Mouse (Mus musculus) embryonic facial prominence, embryonic 14.5 days (tissue): ENCODE measurements around the gene Ltf. TPM values are rescaled to one million over a fixed set of nuclear protein-coding genes. Genes with fewer than 3 reads are reported as not detected.

ENCODE experiments used
- ATAC-seq: fragments of 200-750 bp; cut with Nextera tagmentation; 2 replicates; pipeline ENCODE4 v1.8.0; 2017; ENCODE audit warnings: low read depth, moderate number of reproducible peaks, moderate TSS enrichment
- DNase-seq: peaks from one replicate; pipeline ENCODE4 v3.0.0-alpha.2; 2015; ENCODE audit warnings: low spot score
- H3K27ac ChIP-seq: fragments of 300-500 bp; sonication (generic); replicated peaks from 2 replicates; pipeline ENCODE4 v1.5.1; 2014; ENCODE audit warnings: low read depth, mild to moderate bottlenecking, low read length, moderate library complexity
- H3K27me3 ChIP-seq: fragments of 300-500 bp; sonication (generic); replicated peaks from 2 replicates; pipeline ENCODE4 v1.6.1; 2014; ENCODE audit warnings: low read length; ENCODE audit not compliant: control insufficient read depth, insufficient read depth
- H3K36me3 ChIP-seq: fragments of 300-500 bp; sonication (generic); 2 replicates; pipeline ENCODE4 v1.6.1; 2014; ENCODE audit warnings: low read length, mixed read lengths; ENCODE audit not compliant: control insufficient read depth, insufficient read depth
- H3K4me1 ChIP-seq: fragments of 300-500 bp; sonication (generic); 2 replicates; pipeline ENCODE4 v1.6.1; 2014; ENCODE audit warnings: antibody characterized with exemption, low read length; ENCODE audit not compliant: control insufficient read depth, insufficient read depth
- H3K4me2 ChIP-seq: fragments of 300-500 bp; sonication (generic); 2 replicates; pipeline ENCODE4 v1.6.1; 2014; ENCODE audit warnings: low read depth, mild to moderate bottlenecking, low read length, moderate library complexity, mixed read lengths
- H3K4me3 ChIP-seq: fragments of 300-500 bp; sonication (generic); 2 replicates; pipeline ENCODE4 v1.5.1; 2014; ENCODE audit warnings: low read depth, mild to moderate bottlenecking, low read length
- H3K9ac ChIP-seq: fragments of 300-500 bp; sonication (generic); 2 replicates; pipeline ENCODE4 v1.6.1; 2014; ENCODE audit warnings: low read depth, mild to moderate bottlenecking, low read length, moderate library complexity, mixed read lengths
- H3K9me3 ChIP-seq: fragments of 300-500 bp; sonication (generic); 2 replicates; pipeline ENCODE4 v1.6.1; 2016; ENCODE audit warnings: low read length; ENCODE audit not compliant: control insufficient read depth
- WGBS: fragments of 180-500 bp; shearing (Covaris S2); extraction: QIAGEN DNeasy Blood & Tissue Kit; methylation state at CpG from one replicate; pipeline ENCODE4 v1.1.7; 2014; 5-methylcytosine and 5-hydroxymethylcytosine counted together
- polyA plus RNA-seq: library from polyadenylated mRNA; unstranded; fragments of >200 nt; fragmentation: Nextera tagmentation; extraction: Ambion mirVana; gene quantifications from 2 replicates; pipeline ENCODE4 v1.2.1, GENCODE M21; 2014

The Ltf gene
- polyA plus RNA-seq, 1 experiment from 2014 or later: 4.2 TPM

- DNase-seq (no peak), ATAC-seq (no peak)
- H3K36me3 ChIP-seq: no peaks in the 10 kb centered on the region
- H3K4me3 ChIP-seq: no peak overlapping the region
- no peaks in the 10 kb centered on the region for H3K27me3 ChIP-seq
- no peaks in the 10 kb centered on the region for H3K9me3 ChIP-seq
- H3K9ac ChIP-seq: no peak overlapping the region
- H3K4me2 ChIP-seq: no peak overlapping the region
- 65% methylated on average over 10 of the region's 10 CpGs for WGBS
- H3K27ac ChIP-seq: no peak overlapping the region
- peaks cover 5% of the 10 kb centered on the region; the same call in 1 of the 2 replicates for H3K4me1 ChIP-seq
These were observed 40.0 kb downstream of the Ltf start for GRCm38 (mm10) chr9:111058943-111059556.

- Histone ChIP-seq H3K9ac (no peak overlapping the region), H3K27ac (no peak overlapping the region), H3K4me1 (no peaks in the 10 kb centered on the region), H3K9me3 (no peaks in the 10 kb centered on the region), H3K4me2 (no peak overlapping the region), H3K27me3 (no peaks in the 10 kb centered on the region), H3K36me3 (no peaks in the 10 kb centered on the region), H3K4me3 (no peak overlapping the region)
- DNase-seq (no peak), ATAC-seq (no peak)
- WGBS: 64% methylated on average over 5 of the region's 5 CpGs
These were observed 43.8 kb downstream of the Ltf start for GRCm38 (mm10) chr9:111062840-111063239.

- no peaks in the 10 kb centered on the region for H3K9me3 ChIP-seq
- WGBS: 78% methylated on average over 4 of the region's 4 CpGs
- H3K36me3 ChIP-seq: no peaks in the 10 kb centered on the region
- H3K4me1 ChIP-seq: no peaks in the 10 kb centered on the region
- DNase-seq (no peak), ATAC-seq (no peak)
- no peak overlapping the region for H3K4me3 ChIP-seq
- H3K4me2 ChIP-seq: no peak overlapping the region
- no peak overlapping the region for H3K9ac ChIP-seq
- H3K27ac ChIP-seq: no peak overlapping the region
- H3K27me3 ChIP-seq: no peaks in the 10 kb centered on the region
These were observed 48.0 kb downstream of the Ltf start for GRCm38 (mm10) chr9:111067052-111067451.

- ATAC-seq (no peak), DNase-seq (peak; percentile 41)
- no peak overlapping the region for H3K9ac ChIP-seq
- no peaks in the 10 kb centered on the region for H3K27me3 ChIP-seq
- H3K36me3 ChIP-seq: no peaks in the 10 kb centered on the region
- no peak overlapping the region for H3K27ac ChIP-seq
- peaks cover 13% of the 10 kb centered on the region for H3K9me3 ChIP-seq
- 18% methylated on average over 4 of the region's 4 CpGs for WGBS
- no peak overlapping the region for H3K4me3 ChIP-seq
- H3K4me2 ChIP-seq: no peak overlapping the region
- no peaks in the 10 kb centered on the region for H3K4me1 ChIP-seq
These were observed 51.5 kb downstream of the Ltf start for GRCm38 (mm10) chr9:111070546-111070961.

GRCm38 (mm10) chr9:111072175-111072574 lies 53.1 kb downstream of the Ltf start:
- Histone ChIP-seq H3K27me3 (no peaks in the 10 kb centered on the region), H3K9me3 (peaks cover 13% of the 10 kb centered on the region), H3K27ac (no peak overlapping the region), H3K4me2 (no peak overlapping the region), H3K4me1 (no peaks in the 10 kb centered on the region), H3K36me3 (no peaks in the 10 kb centered on the region), H3K9ac (no peak overlapping the region), H3K4me3 (no peak overlapping the region)
- DNase-seq: peak; percentile 41
- no peak for ATAC-seq
- WGBS: 36% methylated on average over 7 of the region's 7 CpGs

- no peak overlapping the region for H3K9ac ChIP-seq
- peaks cover 19% of the 10 kb centered on the region for H3K9me3 ChIP-seq
- no peaks in the 10 kb centered on the region for H3K27me3 ChIP-seq
- H3K4me1 ChIP-seq: no peaks in the 10 kb centered on the region
- no peak overlapping the region for H3K4me2 ChIP-seq
- no peaks in the 10 kb centered on the region for H3K36me3 ChIP-seq
- no peak overlapping the region for H3K4me3 ChIP-seq
- H3K27ac ChIP-seq: no peak overlapping the region
- 72% methylated on average over 4 of the region's 4 CpGs for WGBS
- ATAC-seq (no peak), DNase-seq (no peak)
These were observed 53.9 kb downstream of the Ltf start for GRCm38 (mm10) chr9:111072971-111073370.

- no peak overlapping the region for H3K4me3 ChIP-seq
- 55% methylated on average over 5 of the region's 5 CpGs for WGBS
- H3K4me1 ChIP-seq: no peaks in the 10 kb centered on the region
- ATAC-seq: no peak
- H3K9ac ChIP-seq: no peak overlapping the region
- H3K4me2 ChIP-seq: no peak overlapping the region
- no peaks in the 10 kb centered on the region for H3K36me3 ChIP-seq
- H3K9me3 ChIP-seq: peaks cover 19% of the 10 kb centered on the region
- no peak overlapping the region for H3K27ac ChIP-seq
- DNase-seq: no peak
- H3K27me3 ChIP-seq: no peaks in the 10 kb centered on the region
These were observed 58.7 kb downstream of the Ltf start for GRCm38 (mm10) chr9:111077745-111078144.

- DNase-seq: no peak
- Histone ChIP-seq H3K4me2 (no peak overlapping the region), H3K4me3 (no peak overlapping the region), H3K9ac (no peak overlapping the region), H3K9me3 (0 out of 2 replicates have a peak, but pooled peaks cover 5% of the 10 kb centered on the region), H3K4me1 (no peaks in the 10 kb centered on the region), H3K36me3 (no peaks in the 10 kb centered on the region), H3K27ac (no peak overlapping the region), H3K27me3 (no peaks in the 10 kb centered on the region)
- 92% methylated on average over 8 of the region's 8 CpGs for WGBS
- ATAC-seq: no peak
These were observed 61.7 kb downstream of the Ltf start for GRCm38 (mm10) chr9:111080801-111081200.

GRCm38 (mm10) chr9:111081765-111082164 lies 62.7 kb downstream of the Ltf start:
- no peak overlapping the region for H3K4me2 ChIP-seq
- H3K9ac ChIP-seq: no peak overlapping the region
- H3K4me1 ChIP-seq: no peaks in the 10 kb centered on the region
- H3K27me3 ChIP-seq: no peaks in the 10 kb centered on the region
- ATAC-seq: no peak
- no peak for DNase-seq
- no peaks in the 10 kb centered on the region for H3K36me3 ChIP-seq
- no peak overlapping the region for H3K4me3 ChIP-seq
- 74% methylated on average over 5 of the region's 5 CpGs for WGBS
- no peak overlapping the region for H3K27ac ChIP-seq
- H3K9me3 ChIP-seq: 0 out of 2 replicates have a peak, but pooled peaks cover 5% of the 10 kb centered on the region
